Comparison of ENCODE assay signal across 8 mouse cellular contexts in genomic region chr8:119661081-119661480, GRCm38 (mm10). TPM values are rescaled to one million over a fixed set of nuclear protein-coding genes. Genes with fewer than 3 reads are reported as not detected.
DNase-seq lines count a peak whose midpoint lies in the region; ATAC-seq lines count a peak whose summit lies in the region.

No protein-coding gene starts in this region.

- intact Hi-C loops in heart, postnatal 36 days (cut with DNase I): no loop called here

- peaks cover 6% of the 10 kb centered on the region for H3K4me1 ChIP-seq in forebrain, embryonic 13.5 days
- H3K4me1 ChIP-seq in midbrain, embryonic 14.5 days (ENCODE audit: control insufficient read depth, insufficient read depth, low read length): peaks cover 10% of the 10 kb centered on the region

- 0 out of 2 replicates have a peak overlapping the region, but pooled peaks have one; percentile 23 for H3K9ac ChIP-seq in forebrain, embryonic 13.5 days
- H3K9ac ChIP-seq in midbrain, embryonic 14.5 days (replicated peaks; ENCODE audit: low read length): no peak overlapping the region

- no peak overlapping the region for H3K4me2 ChIP-seq in forebrain, embryonic 13.5 days
- H3K4me2 ChIP-seq in midbrain, embryonic 14.5 days (ENCODE audit: low read length): no peak overlapping the region

- no peak overlapping the region for H3K4me3 ChIP-seq in forebrain, embryonic 13.5 days
- H3K4me3 ChIP-seq in midbrain, embryonic 14.5 days (replicated peaks; ENCODE audit: low read depth, low read length): no peak overlapping the region

- H3K36me3 ChIP-seq in forebrain, embryonic 13.5 days (ENCODE audit: poor library complexity, severe bottlenecking): no peaks in the 10 kb centered on the region
- no peaks in the 10 kb centered on the region for H3K36me3 ChIP-seq in midbrain, embryonic 14.5 days (ENCODE audit: control insufficient read depth, insufficient read depth, low read length)

- WGBS in forebrain, embryonic 13.5 days: 5% methylated on average over 9 of the region's 9 CpGs
- WGBS in midbrain, embryonic 14.5 days: 4% methylated on average over 9 of the region's 9 CpGs

- ATAC-seq in forebrain, embryonic 13.5 days: no peak
- no peak for ATAC-seq in midbrain, embryonic 14.5 days (ENCODE audit: low FRiP score, low TSS enrichment)

- DNase-seq in 3134 (ENCODE audit: extremely low read depth, insufficient read length, low spot score): peak; percentile 43
- DNase-seq in adrenal gland, adult (ENCODE audit: inconsistent age in 2 of 2, low spot score in 1 of 2): peak; percentile 76 to 88
- DNase-seq in heart, postnatal 36 days: peak; percentile 74 to 78
- peak; percentile 72 to 82 for DNase-seq in kidney, postnatal 4 days
- peak; percentile 60 for DNase-seq in midbrain, embryonic 14.5 days
- DNase-seq in thymus, postnatal 36 days: no peak
- DNase-seq in spleen, adult 12 weeks (ENCODE audit: low spot score): no peak

- no peak overlapping the region for H3K27ac ChIP-seq in forebrain, embryonic 13.5 days
- no peak overlapping the region for H3K27ac ChIP-seq in midbrain, embryonic 14.5 days (replicated peaks; ENCODE audit: low read depth, low read length)

- 0 out of 2 replicates have a peak, but pooled peaks cover 3% of the 10 kb centered on the region for H3K9me3 ChIP-seq in forebrain, embryonic 13.5 days (replicated peaks)
- no peaks in the 10 kb centered on the region for H3K9me3 ChIP-seq in midbrain, embryonic 14.5 days (ENCODE audit: control insufficient read depth, low read length)

- H3K27me3 ChIP-seq in forebrain, embryonic 13.5 days: peaks cover 4% of the 10 kb centered on the region; the same call in 1 of the 2 replicates
- no peaks in the 10 kb centered on the region for H3K27me3 ChIP-seq in midbrain, embryonic 14.5 days (ENCODE audit: control insufficient read depth, insufficient read depth, low read length)

RNA-seq across cellular contexts. Expression of gene Wfdc1, which starts 5.1 kb away (rescaled TPM):
- polyA plus RNA-seq in forebrain, embryonic 13.5 days (2015; fragmentation: Nextera tagmentation; extraction: Ambion mirVana): 0.76 and 1.7 TPM in 2 replicates
- total RNA-seq in heart, postnatal 36 days (2021): 10 to 100 TPM; 33.5 to 40.7 TPM
- polyA plus RNA-seq in midbrain, embryonic 14.5 days (2014; fragmentation: Nextera tagmentation; extraction: Ambion mirVana): 2.3 and 3.4 TPM in 2 replicates

RNA-seq across cellular contexts. Expression of gene Kcng4, which starts 25.6 kb away (rescaled TPM):
- polyA plus RNA-seq in forebrain, embryonic 13.5 days (2015; fragmentation: Nextera tagmentation; extraction: Ambion mirVana): 0.17 TPM in 1 of 2 replicates, not detected in the other
- under 1 TPM; 0.11 to 0.22 TPM for total RNA-seq in heart, postnatal 36 days (2021)
- 0.15 and 0.55 TPM in 2 replicates for polyA plus RNA-seq in midbrain, embryonic 14.5 days (2014; fragmentation: Nextera tagmentation; extraction: Ambion mirVana)

RNA-seq across cellular contexts. Expression of gene Atp2c2, which starts 38.7 kb away (rescaled TPM):
- not detected in 2 replicates for polyA plus RNA-seq in forebrain, embryonic 13.5 days (2015; fragmentation: Nextera tagmentation; extraction: Ambion mirVana)
- not detected for total RNA-seq in heart, postnatal 36 days (2021)
- 0.08 and 0.11 TPM in 2 replicates for polyA plus RNA-seq in midbrain, embryonic 14.5 days (2014; fragmentation: Nextera tagmentation; extraction: Ambion mirVana)

RNA-seq across cellular contexts. Expression of gene Adad2, which starts 48.5 kb away (rescaled TPM):
- polyA plus RNA-seq in forebrain, embryonic 13.5 days (2015; fragmentation: Nextera tagmentation; extraction: Ambion mirVana): not detected in 2 replicates
- total RNA-seq in heart, postnatal 36 days (2021): not detected
- 0.21 and 0.32 TPM in 2 replicates for polyA plus RNA-seq in midbrain, embryonic 14.5 days (2014; fragmentation: Nextera tagmentation; extraction: Ambion mirVana)

RNA-seq across cellular contexts. Expression of gene Taf1c, which starts 56.1 kb away (rescaled TPM):
- polyA plus RNA-seq in forebrain, embryonic 13.5 days (2015; fragmentation: Nextera tagmentation; extraction: Ambion mirVana): 15.2 and 16.8 TPM in 2 replicates
- 1 to 10 TPM; 3.6 to 3.8 TPM for total RNA-seq in heart, postnatal 36 days (2021)
- 14.6 and 16.6 TPM in 2 replicates for polyA plus RNA-seq in midbrain, embryonic 14.5 days (2014; fragmentation: Nextera tagmentation; extraction: Ambion mirVana)

Comparison
In these comparisons a context has a peak if more than half of its experiments do, and no peak if none do; other contexts are left out.
1. DNase-seq: peak in 3134 (single experiment), adrenal gland, adult (2 of 2), heart, postnatal 36 days (2 of 2), kidney, postnatal 4 days (2 of 2) and midbrain, embryonic 14.5 days (single experiment); none in thymus, postnatal 36 days (0 of 2) and spleen, adult 12 weeks (single experiment).